Mouse (Mus musculus): ENCODE results near the gene Zic4. TPM values are rescaled to one million over a fixed set of nuclear protein-coding genes. Genes with fewer than 3 reads are reported as not detected.

The Zic4 gene
- polyA plus RNA-seq, 1 experiment from 2014 or later = not detected

DNA sequence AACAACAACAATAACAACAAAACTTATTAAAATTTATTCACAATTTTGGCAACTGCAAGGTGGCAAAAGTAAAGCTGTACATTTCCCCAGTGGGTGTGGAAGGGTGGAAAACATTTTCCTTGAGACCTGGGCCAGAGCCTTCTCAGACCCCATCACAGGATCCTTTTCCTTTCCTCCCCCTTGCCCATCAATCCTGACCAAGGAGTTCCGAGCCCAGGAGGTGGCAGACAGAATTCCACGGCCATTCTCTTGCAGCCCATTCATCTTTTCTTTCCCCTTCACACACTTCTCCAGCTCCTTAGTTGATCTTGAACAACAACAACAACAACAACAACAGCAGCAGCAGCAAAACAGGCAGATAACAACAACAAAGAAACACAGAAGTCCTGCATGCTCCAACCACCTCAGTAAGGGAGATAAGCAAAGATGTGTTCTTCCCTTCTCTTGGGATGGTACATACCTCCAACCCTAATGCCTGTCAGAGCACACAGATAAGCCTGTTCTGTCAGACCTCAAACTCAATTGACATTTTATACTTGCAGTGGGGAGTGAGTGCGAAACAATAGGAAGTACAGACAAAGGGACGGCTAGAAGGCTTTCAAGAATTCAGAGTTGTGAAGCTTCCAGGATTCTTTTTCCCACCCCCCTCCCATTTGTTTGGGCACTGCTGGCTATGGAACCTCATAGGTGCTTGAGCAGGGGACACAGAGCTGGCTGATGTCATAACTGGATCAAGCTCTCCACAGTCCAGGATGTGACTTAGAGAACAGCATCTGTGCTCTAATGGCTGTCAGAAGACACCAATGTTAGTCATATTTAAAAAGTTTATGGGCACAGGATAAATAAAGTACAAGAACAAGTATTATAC, 22.7 kb downstream of the Zic4 start:
- TF ChIP-seq CTCF (IDR thresholded peaks at IDR 0.05; ENCODE audit: low read depth) (no peak), EP300 (IDR thresholded peaks at IDR 0.05; ENCODE audit: low read depth) (no peak)

DNA sequence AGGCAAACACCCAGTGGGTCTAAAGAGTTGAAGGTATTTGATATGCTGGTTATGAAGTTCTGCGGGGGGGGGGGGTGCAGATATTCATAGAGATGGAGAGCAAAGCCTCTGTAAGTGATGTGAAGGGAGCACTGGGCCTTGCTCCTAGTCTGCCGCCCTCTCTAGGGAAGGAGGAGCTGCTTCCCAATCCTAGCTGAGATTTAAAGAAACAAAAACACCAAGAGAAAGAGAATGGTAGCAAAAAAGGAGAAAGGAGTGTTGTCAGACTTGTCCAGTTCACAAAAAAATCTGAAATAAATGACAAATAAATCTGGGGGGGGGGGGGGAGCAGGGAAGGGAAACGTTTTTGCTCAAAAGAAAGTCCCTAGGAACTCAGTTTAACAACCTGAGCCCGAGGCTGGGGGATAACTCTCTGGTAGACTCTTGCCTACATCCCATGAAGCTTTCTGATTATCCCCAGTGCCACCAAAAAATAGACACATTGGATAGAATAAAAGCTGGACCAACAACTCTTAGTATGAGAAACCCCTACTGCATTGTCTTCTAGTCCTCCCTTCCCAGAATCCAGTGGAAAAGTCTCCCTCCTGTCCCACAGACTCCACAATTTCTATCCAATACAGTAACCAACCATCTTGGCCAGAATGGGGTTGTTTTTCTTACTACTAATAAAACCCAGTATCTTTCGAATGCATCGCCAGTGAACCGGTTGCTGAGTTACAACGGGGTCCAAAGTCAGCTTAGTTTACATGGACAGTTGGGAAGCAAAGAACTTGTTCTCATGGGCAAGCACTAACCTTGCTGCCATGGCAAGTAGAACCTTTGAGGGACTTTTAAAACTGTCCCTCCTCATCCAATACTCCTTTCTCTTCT, 23.6 kb downstream of the Zic4 start:
- 4% methylated on average over 8 of the region's 8 CpGs for WGBS (ENCODE audit: insufficient replicate concordance)
- ATAC-seq = no peak
- peaks cover 95% of the 10 kb centered on the region for H3K27me3 ChIP-seq (ENCODE audit: insufficient read depth, low read length)

More for the DNA sequence above, 22.7 kb downstream of the Zic4 start:
- peaks cover 94% of the 10 kb centered on the region for H3K27me3 ChIP-seq (ENCODE audit: insufficient read depth, low read length)
- H3K36me3 ChIP-seq (replicated peaks; ENCODE audit: insufficient read depth, low read length) = no peaks in the 10 kb centered on the region
- no peak overlapping the region for H3K9ac ChIP-seq (replicated peaks)
- H3K27ac ChIP-seq (ENCODE audit: low read depth) = no peak overlapping the region
- no peaks in the 10 kb centered on the region for H3K9me3 ChIP-seq (ENCODE audit: low read length)
- ATAC-seq (no peak), DNase-seq (no peak)
- no peak overlapping the region for H3K4me2 ChIP-seq (ENCODE audit: low read depth, low read length)
- H3K4me3 ChIP-seq (ENCODE audit: low read depth, low read length) = no peak overlapping the region
- H3K4me1 ChIP-seq (ENCODE audit: insufficient read depth) = peaks cover 6% of the 10 kb centered on the region; the same call in 1 of the 2 replicates
- 7% methylated on average over 4 of the region's 4 CpGs for WGBS (ENCODE audit: insufficient replicate concordance)

DNA sequence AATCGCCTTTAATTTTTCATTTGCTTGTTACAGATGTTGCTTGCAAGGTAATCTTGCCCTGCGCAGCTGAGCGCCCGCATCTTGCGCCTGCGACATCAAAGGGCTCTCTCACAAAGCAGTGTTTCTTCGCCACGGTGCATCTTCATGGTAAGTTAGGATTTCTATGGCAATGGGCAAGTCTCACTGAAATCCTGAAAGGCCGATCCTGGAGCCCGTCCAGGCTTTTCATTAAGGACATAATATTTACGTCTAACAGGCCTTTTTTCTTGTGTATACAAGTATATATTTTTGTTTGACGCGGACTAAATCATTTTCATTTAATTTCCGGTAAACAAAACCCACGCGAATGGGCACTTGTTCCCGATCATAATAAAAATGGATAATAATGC, 24.3 kb downstream of the Zic4 start:
- TF ChIP-seq CTCF (IDR thresholded peaks at IDR 0.05; ENCODE audit: low read depth) = no peak
- no peak for TF ChIP-seq EP300 (IDR thresholded peaks at IDR 0.05; ENCODE audit: low read depth)
- WGBS (ENCODE audit: insufficient replicate concordance) = 4% methylated on average over 17 of the region's 17 CpGs
- no peak for ATAC-seq
- Histone ChIP-seq H3K9ac (replicated peaks) (no peak overlapping the region), H3K27me3 (ENCODE audit: insufficient read depth, low read length) (peaks cover 92% of the 10 kb centered on the region), H3K36me3 (replicated peaks; ENCODE audit: insufficient read depth, low read length) (no peaks in the 10 kb centered on the region), H3K4me2 (ENCODE audit: low read depth, low read length) (no peak overlapping the region), H3K27ac (ENCODE audit: low read depth) (no peak overlapping the region), H3K9me3 (ENCODE audit: low read length) (no peaks in the 10 kb centered on the region), H3K4me3 (ENCODE audit: low read depth, low read length) (no peak overlapping the region), H3K4me1 (ENCODE audit: insufficient read depth) (peaks cover 3% of the 10 kb centered on the region; the same call in 1 of the 2 replicates)
- no peak for DNase-seq

More for the DNA sequence above, 23.6 kb downstream of the Zic4 start:
- no peak overlapping the region for H3K27ac ChIP-seq (ENCODE audit: low read depth)
- no peak overlapping the region for H3K4me2 ChIP-seq (ENCODE audit: low read depth, low read length)
- H3K4me3 ChIP-seq (ENCODE audit: low read depth, low read length) = no peak overlapping the region
- no peak for TF ChIP-seq CTCF (IDR thresholded peaks at IDR 0.05; ENCODE audit: low read depth)
- TF ChIP-seq EP300 (IDR thresholded peaks at IDR 0.05; ENCODE audit: low read depth) = no peak
- H3K9me3 ChIP-seq (ENCODE audit: low read length) = no peaks in the 10 kb centered on the region
- DNase-seq = no peak
- H3K36me3 ChIP-seq (replicated peaks; ENCODE audit: insufficient read depth, low read length) = no peaks in the 10 kb centered on the region
- H3K4me1 ChIP-seq (ENCODE audit: insufficient read depth) = peaks cover 6% of the 10 kb centered on the region; the same call in 1 of the 2 replicates
- no peak overlapping the region for H3K9ac ChIP-seq (replicated peaks)

DNA sequence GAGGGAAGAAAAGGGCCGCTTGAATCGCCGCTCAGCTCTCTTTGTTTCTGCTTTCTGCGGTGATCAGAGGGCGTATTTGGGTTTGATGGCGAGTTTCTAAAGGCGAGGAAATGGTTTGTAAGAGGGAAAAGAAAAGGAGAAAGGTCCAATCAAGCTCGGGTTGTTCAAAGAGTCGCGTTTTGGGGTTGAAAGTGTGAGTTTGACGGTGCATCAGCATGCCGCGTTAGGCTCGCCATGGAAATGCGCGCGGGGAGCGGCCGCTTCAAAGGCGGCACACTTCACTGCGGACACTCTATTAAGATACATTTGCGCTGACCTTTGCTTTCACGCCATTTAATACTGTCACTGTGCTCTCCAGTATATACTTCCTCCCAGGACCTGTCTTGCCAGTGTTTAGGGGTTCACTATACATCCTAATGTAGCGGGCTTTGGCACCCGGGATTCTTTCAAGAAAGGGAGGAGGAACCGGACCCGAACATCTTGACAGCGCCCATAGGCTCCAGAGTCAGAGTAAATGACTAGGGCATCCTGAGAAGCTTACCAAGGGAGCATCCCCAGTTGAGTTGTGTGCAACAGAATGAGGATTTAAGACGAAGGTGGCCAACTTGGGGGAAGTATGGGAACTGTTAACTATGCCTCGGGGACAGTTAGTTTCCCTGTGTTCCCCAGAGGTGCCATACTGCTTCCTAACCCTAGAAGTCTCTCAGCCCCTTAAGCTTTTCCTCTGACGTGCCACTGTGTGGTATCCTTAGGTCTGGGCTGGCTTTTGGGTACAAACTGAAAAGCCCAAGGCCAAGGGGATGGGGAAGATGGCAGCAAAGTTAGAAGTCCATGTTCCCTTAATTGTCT, 24.9 kb downstream of the Zic4 start:
- Histone ChIP-seq H3K4me1 (ENCODE audit: insufficient read depth) (no peaks in the 10 kb centered on the region), H3K4me2 (ENCODE audit: low read depth, low read length) (no peak overlapping the region), H3K9ac (replicated peaks) (no peak overlapping the region), H3K4me3 (ENCODE audit: low read depth, low read length) (no peak overlapping the region), H3K27ac (ENCODE audit: low read depth) (no peak overlapping the region), H3K27me3 (ENCODE audit: insufficient read depth, low read length) (peaks cover 92% of the 10 kb centered on the region), H3K36me3 (replicated peaks; ENCODE audit: insufficient read depth, low read length) (no peaks in the 10 kb centered on the region), H3K9me3 (ENCODE audit: low read length) (no peaks in the 10 kb centered on the region)
- no peak for TF ChIP-seq CTCF (IDR thresholded peaks at IDR 0.05; ENCODE audit: low read depth)
- TF ChIP-seq EP300 (IDR thresholded peaks at IDR 0.05; ENCODE audit: low read depth) = no peak
- 2% methylated on average over 31 of the region's 31 CpGs for WGBS (ENCODE audit: insufficient replicate concordance)
- no peak for ATAC-seq
- DNase-seq = no peak

DNA sequence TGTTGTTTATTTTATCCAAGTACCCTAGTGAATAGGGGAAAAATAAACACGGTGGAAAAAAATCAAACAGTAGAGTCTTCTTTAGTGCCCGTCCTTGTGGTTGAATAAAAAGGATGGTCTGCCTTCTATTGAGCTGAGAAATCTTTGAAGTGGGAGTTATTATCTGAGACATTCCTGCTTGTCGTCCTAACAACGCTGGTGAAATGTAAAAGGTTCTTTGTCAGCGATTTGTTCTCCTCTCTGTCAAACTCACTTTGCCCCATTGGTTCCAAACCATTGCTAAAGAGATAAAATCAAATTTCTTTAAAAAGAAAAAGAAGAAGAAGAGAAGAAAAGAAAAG, 25.5 kb downstream of the Zic4 start:
- Histone ChIP-seq H3K27ac (ENCODE audit: low read depth) (no peak overlapping the region), H3K4me3 (ENCODE audit: low read depth, low read length) (no peak overlapping the region), H3K36me3 (replicated peaks; ENCODE audit: insufficient read depth, low read length) (no peaks in the 10 kb centered on the region), H3K4me1 (ENCODE audit: insufficient read depth) (no peaks in the 10 kb centered on the region), H3K27me3 (ENCODE audit: insufficient read depth, low read length) (peaks cover 91% of the 10 kb centered on the region), H3K9ac (replicated peaks) (no peak overlapping the region), H3K9me3 (ENCODE audit: low read length) (no peaks in the 10 kb centered on the region), H3K4me2 (ENCODE audit: low read depth, low read length) (no peak overlapping the region)
- TF ChIP-seq EP300 (IDR thresholded peaks at IDR 0.05; ENCODE audit: low read depth) (no peak), CTCF (IDR thresholded peaks at IDR 0.05; ENCODE audit: low read depth) (no peak)
- no peak for ATAC-seq
- DNase-seq = no peak
- 4% methylated on average over 5 of the region's 5 CpGs for WGBS (ENCODE audit: insufficient replicate concordance)

All from liver, postnatal 0 days (tissue).